Mouse (Mus musculus): Measurements from ENCODE around the gene Sox13. TPM values are rescaled to one million over a fixed set of nuclear protein-coding genes. Genes with fewer than 3 reads are reported as not detected.

The Sox13 gene
- polyA plus RNA-seq, 1 experiment from 2014 or later, result 12.8 TPM

- WGBS, result 6% methylated on average over 12 of the region's 12 CpGs
- peak overlapping the region; percentile 63 for H3K9ac ChIP-seq (replicated peaks; ENCODE audit: low read length)
- peaks cover 9% of the 10 kb centered on the region for H3K9me3 ChIP-seq (ENCODE audit: low read length)
- H3K4me3 ChIP-seq (ENCODE audit: low read length), result peak overlapping the region; percentile 37
- H3K4me2 ChIP-seq (replicated peaks; ENCODE audit: low read depth, low read length), result peak overlapping the region; percentile 59
- peak overlapping the region; percentile 74 for H3K27ac ChIP-seq (ENCODE audit: low read length)
- H3K4me1 ChIP-seq (ENCODE audit: insufficient read depth, low read length), result peaks cover 22% of the 10 kb centered on the region
- no peaks in the 10 kb centered on the region for H3K36me3 ChIP-seq (ENCODE audit: insufficient read depth, low read length)
- ATAC-seq (ENCODE audit: low FRiP score, low TSS enrichment), result peak; percentile 80
- no peaks in the 10 kb centered on the region for H3K27me3 ChIP-seq (ENCODE audit: insufficient read depth, low read length)
These were observed 10.0 kb upstream of the Sox13 start for GRCm38 (mm10) chr1:133434018-133434755.

GRCm38 (mm10) chr1:133432566-133432965, 8.4 kb upstream of the Sox13 start:
- Histone ChIP-seq H3K4me1 (ENCODE audit: insufficient read depth, low read length) (peaks cover 16% of the 10 kb centered on the region), H3K4me2 (replicated peaks; ENCODE audit: low read depth, low read length) (no peak overlapping the region), H3K4me3 (ENCODE audit: low read length) (no peak overlapping the region), H3K27me3 (ENCODE audit: insufficient read depth, low read length) (no peaks in the 10 kb centered on the region), H3K9ac (replicated peaks; ENCODE audit: low read length) (no peak overlapping the region), H3K27ac (ENCODE audit: low read length) (no peak overlapping the region), H3K36me3 (ENCODE audit: insufficient read depth, low read length) (no peaks in the 10 kb centered on the region), H3K9me3 (ENCODE audit: low read length) (peaks cover 9% of the 10 kb centered on the region)
- no peak for ATAC-seq (ENCODE audit: low FRiP score, low TSS enrichment)
- WGBS, result 8% methylated on average over 2 of the region's 2 CpGs

- peaks cover 15% of the 10 kb centered on the region for H3K4me1 ChIP-seq (ENCODE audit: insufficient read depth, low read length)
These were observed 7.0 kb upstream of the Sox13 start for GRCm38 (mm10) chr1:133431133-133431532.

DNA sequence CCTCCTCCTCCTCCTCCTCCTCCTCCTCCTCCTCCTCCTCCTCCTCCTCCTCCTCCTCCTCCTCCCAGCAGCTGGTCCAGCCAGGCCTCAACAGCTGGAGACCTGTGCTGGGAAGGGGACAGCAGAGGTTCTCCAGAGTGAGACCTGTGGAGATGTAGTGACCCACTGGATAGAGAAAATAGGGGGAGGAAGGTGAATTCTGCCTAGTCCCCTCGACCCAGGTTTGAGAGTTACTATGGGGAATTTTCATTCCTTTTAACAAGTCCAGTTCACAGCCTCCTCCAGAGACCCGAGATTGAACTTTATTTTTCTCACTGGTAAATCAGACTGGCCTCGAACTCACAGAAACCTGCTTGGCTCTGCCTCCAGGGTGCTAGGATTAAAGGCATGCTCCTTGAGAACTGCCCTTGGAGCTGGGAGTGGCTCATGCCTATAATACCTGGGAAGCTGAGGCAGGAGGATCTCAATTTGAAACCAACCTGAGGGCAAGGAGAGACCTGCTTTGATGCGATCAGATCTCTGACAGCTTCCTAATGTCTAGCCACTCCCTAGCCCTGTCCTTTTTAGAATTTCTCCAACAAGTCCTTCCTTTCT, 467 bp upstream of the Sox13 start:
- whole genome bisulfite sequencing, result 46% methylated on average over 4 of the region's 4 CpGs
- Histone ChIP-seq H3K27ac (ENCODE audit: low read length) (no peak overlapping the region), H3K4me1 (ENCODE audit: insufficient read depth, low read length) (peaks cover 26% of the 10 kb centered on the region), H3K4me3 (ENCODE audit: low read length) (peak overlapping the region; percentile 85), H3K9ac (replicated peaks; ENCODE audit: low read length) (no peak overlapping the region), H3K36me3 (ENCODE audit: insufficient read depth, low read length) (no peaks in the 10 kb centered on the region), H3K9me3 (ENCODE audit: low read length) (peaks cover 5% of the 10 kb centered on the region), H3K27me3 (ENCODE audit: insufficient read depth, low read length) (no peaks in the 10 kb centered on the region), H3K4me2 (replicated peaks; ENCODE audit: low read depth, low read length) (no peak overlapping the region; the same call in 1 of the 2 replicates)
- ATAC-seq (ENCODE audit: low FRiP score, low TSS enrichment), result 0 out of 2 replicates have a peak, but pooled peaks have one; percentile 28

More at GRCm38 (mm10) chr1:133431133-133431532, 7.0 kb upstream of the Sox13 start:
- H3K9ac ChIP-seq (replicated peaks; ENCODE audit: low read length), result no peak overlapping the region
- no peak for ATAC-seq (ENCODE audit: low FRiP score, low TSS enrichment)
- H3K36me3 ChIP-seq (ENCODE audit: insufficient read depth, low read length), result no peaks in the 10 kb centered on the region
- no peak overlapping the region for H3K4me2 ChIP-seq (replicated peaks; ENCODE audit: low read depth, low read length)
- peaks cover 9% of the 10 kb centered on the region for H3K9me3 ChIP-seq (ENCODE audit: low read length)
- H3K27me3 ChIP-seq (ENCODE audit: insufficient read depth, low read length), result no peaks in the 10 kb centered on the region
- 56% methylated on average over 2 of the region's 2 CpGs for WGBS
- no peak overlapping the region for H3K4me3 ChIP-seq (ENCODE audit: low read length)
- H3K27ac ChIP-seq (ENCODE audit: low read length), result no peak overlapping the region

- under 1% methylated on average over 31 of the region's 31 CpGs for WGBS
- H3K4me3 ChIP-seq (ENCODE audit: low read length), result peak overlapping the region; percentile 85
- H3K4me2 ChIP-seq (replicated peaks; ENCODE audit: low read depth, low read length), result peak overlapping the region; percentile 76
- peaks cover 41% of the 10 kb centered on the region for H3K4me1 ChIP-seq (ENCODE audit: insufficient read depth, low read length)
- H3K36me3 ChIP-seq (ENCODE audit: insufficient read depth, low read length), result no peaks in the 10 kb centered on the region
- peak; percentile 5; the same call in 1 of the 2 replicates for ATAC-seq (ENCODE audit: low FRiP score, low TSS enrichment)
- peak overlapping the region; percentile 95 for H3K9ac ChIP-seq (replicated peaks; ENCODE audit: low read length)
- H3K27me3 ChIP-seq (ENCODE audit: insufficient read depth, low read length), result no peaks in the 10 kb centered on the region
- no peaks in the 10 kb centered on the region for H3K9me3 ChIP-seq (ENCODE audit: low read length)
- H3K27ac ChIP-seq (ENCODE audit: low read length), result peak overlapping the region; percentile 97
These were observed 1.0 kb downstream of the Sox13 start for GRCm38 (mm10) chr1:133423166-133423542.

DNA sequence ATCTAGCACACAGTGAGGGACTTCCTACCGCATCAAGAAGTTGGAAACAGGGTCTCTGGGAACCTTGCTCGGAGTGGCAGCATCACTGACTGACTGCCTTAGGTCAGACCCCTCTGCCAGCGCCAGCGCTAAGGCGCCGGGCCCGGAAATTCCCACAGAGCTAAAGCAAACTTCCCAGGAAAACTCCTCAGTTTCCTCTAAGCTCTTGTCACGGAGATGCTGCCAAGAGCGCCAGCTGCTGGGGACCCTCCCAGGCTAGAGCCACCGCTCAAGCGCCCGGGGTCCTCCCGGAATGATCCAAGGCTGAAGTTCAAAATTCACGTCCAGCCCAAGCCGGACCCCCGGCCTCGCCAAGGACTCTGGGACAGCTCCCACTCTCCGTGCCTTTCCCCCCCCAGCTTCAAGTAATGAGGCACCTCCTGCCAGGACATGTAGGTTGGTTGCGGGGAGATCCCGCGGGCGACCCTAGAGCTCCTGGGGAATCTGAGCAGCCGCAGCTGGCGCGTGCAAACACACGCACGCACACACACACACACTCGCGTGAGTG, 1.5 kb downstream of the Sox13 start:
- H3K9ac ChIP-seq (replicated peaks; ENCODE audit: low read length), result peak overlapping the region; percentile 95
- peak overlapping the region; percentile 97 for H3K27ac ChIP-seq (ENCODE audit: low read length)
- H3K4me3 ChIP-seq (ENCODE audit: low read length), result peak overlapping the region; percentile 85
- H3K4me2 ChIP-seq (replicated peaks; ENCODE audit: low read depth, low read length), result peak overlapping the region; percentile 76
- H3K36me3 ChIP-seq (ENCODE audit: insufficient read depth, low read length), result no peaks in the 10 kb centered on the region
- peaks cover 46% of the 10 kb centered on the region for H3K4me1 ChIP-seq (ENCODE audit: insufficient read depth, low read length)
- WGBS, result under 1% methylated on average over 29 of the region's 29 CpGs
- no peaks in the 10 kb centered on the region for H3K9me3 ChIP-seq (ENCODE audit: low read length)
- ATAC-seq (ENCODE audit: low FRiP score, low TSS enrichment), result peak; percentile 24; the same call in 1 of the 2 replicates
- no peaks in the 10 kb centered on the region for H3K27me3 ChIP-seq (ENCODE audit: insufficient read depth, low read length)

GRCm38 (mm10) chr1:133421975-133422570, 2.1 kb downstream of the Sox13 start:
- no peaks in the 10 kb centered on the region for H3K27me3 ChIP-seq (ENCODE audit: insufficient read depth, low read length)
- ATAC-seq (ENCODE audit: low FRiP score, low TSS enrichment), result no peak
- H3K4me1 ChIP-seq (ENCODE audit: insufficient read depth, low read length), result peaks cover 52% of the 10 kb centered on the region
- peak overlapping the region; percentile 97 for H3K27ac ChIP-seq (ENCODE audit: low read length)
- peak overlapping the region; percentile 85 for H3K4me3 ChIP-seq (ENCODE audit: low read length)
- H3K4me2 ChIP-seq (replicated peaks; ENCODE audit: low read depth, low read length), result peak overlapping the region; percentile 76
- H3K36me3 ChIP-seq (ENCODE audit: insufficient read depth, low read length), result no peaks in the 10 kb centered on the region
- H3K9me3 ChIP-seq (ENCODE audit: low read length), result no peaks in the 10 kb centered on the region
- WGBS, result 26% methylated on average over 16 of the region's 16 CpGs
- H3K9ac ChIP-seq (replicated peaks; ENCODE audit: low read length), result peak overlapping the region; percentile 95

DNA sequence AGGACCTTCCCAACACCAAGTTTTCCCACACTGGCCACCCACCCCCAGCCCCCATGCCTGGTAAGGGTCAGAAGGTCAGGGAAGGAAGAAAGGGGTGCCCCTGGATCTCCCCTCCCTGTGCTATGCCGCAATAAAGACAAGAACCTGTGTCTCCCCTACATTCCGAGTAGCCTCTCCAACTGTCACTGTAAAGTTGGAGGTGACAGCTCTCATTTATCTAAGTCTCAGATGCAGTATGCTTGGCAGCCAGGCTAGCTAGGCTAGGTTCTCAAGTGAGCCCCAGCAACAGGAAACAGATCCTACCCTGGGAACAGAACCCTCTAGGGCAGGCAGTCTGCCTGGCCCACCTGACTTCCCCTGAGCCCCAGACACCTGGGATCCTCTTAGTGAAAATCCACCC, 3.1 kb downstream of the Sox13 start:
- whole genome bisulfite sequencing, result 38% methylated on average over 2 of the region's 2 CpGs
- no peaks in the 10 kb centered on the region for H3K9me3 ChIP-seq (ENCODE audit: low read length)
- H3K27ac ChIP-seq (ENCODE audit: low read length), result peak overlapping the region; percentile 49
- peak overlapping the region; percentile 30 for H3K9ac ChIP-seq (replicated peaks; ENCODE audit: low read length)
- no peaks in the 10 kb centered on the region for H3K27me3 ChIP-seq (ENCODE audit: insufficient read depth, low read length)
- ATAC-seq (ENCODE audit: low FRiP score, low TSS enrichment), result no peak
- peak overlapping the region; percentile 14; the same call in 1 of the 2 replicates for H3K4me3 ChIP-seq (ENCODE audit: low read length)
- H3K4me1 ChIP-seq (ENCODE audit: insufficient read depth, low read length), result peaks cover 62% of the 10 kb centered on the region
- H3K4me2 ChIP-seq (replicated peaks; ENCODE audit: low read depth, low read length), result peak overlapping the region; percentile 76
- H3K36me3 ChIP-seq (ENCODE audit: insufficient read depth, low read length), result no peaks in the 10 kb centered on the region

- H3K4me2 ChIP-seq (replicated peaks; ENCODE audit: low read depth, low read length), result peak overlapping the region; percentile 76; the same call in 1 of the 2 replicates
- no peaks in the 10 kb centered on the region for H3K36me3 ChIP-seq (ENCODE audit: insufficient read depth, low read length)
- H3K9ac ChIP-seq (replicated peaks; ENCODE audit: low read length), result peak overlapping the region; percentile 30; the same call in 1 of the 2 replicates
- ATAC-seq (ENCODE audit: low FRiP score, low TSS enrichment), result no peak
- H3K9me3 ChIP-seq (ENCODE audit: low read length), result no peaks in the 10 kb centered on the region
- H3K27ac ChIP-seq (ENCODE audit: low read length), result peak overlapping the region; percentile 49
- H3K4me1 ChIP-seq (ENCODE audit: insufficient read depth, low read length), result peaks cover 68% of the 10 kb centered on the region
- 43% methylated on average over 3 of the region's 3 CpGs for WGBS
- no peaks in the 10 kb centered on the region for H3K27me3 ChIP-seq (ENCODE audit: insufficient read depth, low read length)
- H3K4me3 ChIP-seq (ENCODE audit: low read length), result no peak overlapping the region; the same call in 1 of the 2 replicates
These were observed 3.7 kb downstream of the Sox13 start for GRCm38 (mm10) chr1:133420491-133420890.
